Mouse (Mus musculus) adrenal gland, adult 2 months (tissue): ENCODE results near the gene Zc3h15. TPM values are rescaled to one million over a fixed set of nuclear protein-coding genes. Genes with fewer than 3 reads are reported as not detected.
"Not testable (repeated sequence)": the region's sequence is repeated elsewhere in the genome, so short reads cannot be mapped to it uniquely, and the experiment has no call there.

Source experiments
- DNase-seq: peaks from one replicate; pipeline ENCODE4 v3.0.0; 2021
- polyA plus RNA-seq: library from polyadenylated mRNA; depleted of rRNA; stranded (reverse); fragments of >200 nt; gene quantifications from 2 replicates; pipeline ENCODE4 v1.2.3, GENCODE M21; 2012
- total RNA-seq, 2 experiments: library from RNA; stranded (reverse); gene quantifications; 2 replicates each; pipeline ENCODE4 v1.2.3; 2021

The Zc3h15 gene
- total and polyA plus RNA-seq, 3 experiments: 12.7 to 115 (median 78.7) TPM

DNA sequence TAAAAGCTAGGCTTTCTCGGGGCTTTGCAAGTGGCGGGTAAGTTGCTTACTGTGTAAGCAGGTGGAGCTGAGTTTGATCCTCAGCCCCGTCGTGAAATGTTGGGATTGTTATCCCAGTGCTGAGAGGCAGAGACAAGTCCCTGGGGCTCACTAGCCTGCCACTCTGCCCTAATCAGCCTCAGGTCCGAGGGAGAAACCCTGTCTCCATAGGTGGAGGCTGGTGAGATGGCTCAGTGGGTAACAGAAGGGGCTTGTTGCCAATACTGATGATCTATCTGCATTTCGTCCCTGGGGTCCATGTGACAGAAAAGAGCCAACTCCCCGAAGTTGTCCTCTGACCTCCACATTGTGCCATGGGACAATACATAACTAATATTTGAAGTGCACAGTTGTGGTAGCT lies 30.2 kb downstream of the Zc3h15 start:
- no peak for DNase-seq

DNA sequence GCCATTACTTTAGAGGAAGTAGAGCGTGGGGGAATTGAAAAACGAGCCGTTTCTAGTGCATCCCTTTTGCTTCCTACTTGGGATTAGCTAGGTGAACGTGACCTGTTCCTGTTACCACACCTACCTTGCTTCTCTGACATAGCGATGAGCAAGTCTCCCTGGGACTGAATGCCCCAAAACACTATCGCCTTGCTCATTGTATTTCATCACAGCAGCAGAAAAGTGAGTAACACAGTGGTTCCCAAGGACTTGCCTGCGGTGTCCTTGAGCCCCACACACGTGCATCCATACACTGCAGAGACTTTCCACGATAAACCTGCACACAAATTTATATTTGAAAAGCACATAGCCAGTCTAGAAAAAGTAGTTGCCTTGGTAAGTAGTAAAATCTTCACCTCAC lies 30.7 kb downstream of the Zc3h15 start:
- DNase-seq: peak; percentile 70

DNA sequence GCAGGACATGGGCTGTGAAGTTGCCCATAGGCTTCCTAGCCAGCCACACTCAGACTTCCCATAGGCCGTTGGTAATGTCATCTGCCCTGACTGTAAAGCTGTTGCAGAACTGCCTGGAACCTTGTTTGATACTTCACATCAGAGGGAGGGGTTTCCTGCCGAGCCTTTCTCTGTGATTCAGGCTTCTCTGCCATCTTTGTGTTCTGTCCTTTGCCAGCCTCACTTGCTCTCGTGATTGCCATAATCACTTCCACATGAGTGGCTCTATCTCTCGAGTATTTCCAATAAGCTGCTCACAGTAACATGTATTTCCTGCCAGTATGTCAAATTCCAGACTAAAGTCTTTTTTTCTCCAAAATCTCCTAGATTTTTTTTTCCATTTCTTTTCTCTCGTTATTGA lies 31.4 kb downstream of the Zc3h15 start:
- no peak for DNase-seq

DNA sequence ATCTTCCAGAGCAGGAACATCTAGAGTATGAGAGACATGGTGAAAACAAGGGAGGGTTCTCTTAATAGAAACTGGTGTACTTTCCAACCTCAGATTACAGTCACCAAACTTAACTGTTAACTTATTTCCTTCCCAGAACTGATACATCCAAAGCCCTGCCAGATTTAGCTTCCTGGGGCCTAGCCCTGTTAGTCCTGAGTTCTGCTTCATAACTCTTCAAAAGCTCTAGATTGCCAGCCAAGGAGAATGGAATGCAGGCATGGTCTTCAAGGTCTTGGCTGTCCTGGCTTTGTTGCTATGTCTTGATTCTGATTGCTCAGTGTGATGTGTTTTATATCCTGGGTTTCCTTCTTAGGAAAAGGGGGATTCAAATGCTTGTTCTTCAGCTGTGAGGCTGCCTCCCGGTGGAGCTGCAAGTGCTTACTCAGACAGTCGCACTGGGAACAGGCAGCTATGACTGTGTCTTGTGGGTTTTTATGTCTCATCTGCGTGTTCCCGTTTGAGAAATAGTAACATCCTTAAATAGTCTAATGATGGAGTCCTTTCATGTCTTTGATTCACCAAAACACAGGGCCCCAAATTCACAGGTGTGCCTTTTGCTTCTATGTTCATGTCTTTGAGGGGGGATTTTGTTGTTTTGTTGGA lies 32.1 kb downstream of the Zc3h15 start:
- DNase-seq: peak; percentile 22

DNA sequence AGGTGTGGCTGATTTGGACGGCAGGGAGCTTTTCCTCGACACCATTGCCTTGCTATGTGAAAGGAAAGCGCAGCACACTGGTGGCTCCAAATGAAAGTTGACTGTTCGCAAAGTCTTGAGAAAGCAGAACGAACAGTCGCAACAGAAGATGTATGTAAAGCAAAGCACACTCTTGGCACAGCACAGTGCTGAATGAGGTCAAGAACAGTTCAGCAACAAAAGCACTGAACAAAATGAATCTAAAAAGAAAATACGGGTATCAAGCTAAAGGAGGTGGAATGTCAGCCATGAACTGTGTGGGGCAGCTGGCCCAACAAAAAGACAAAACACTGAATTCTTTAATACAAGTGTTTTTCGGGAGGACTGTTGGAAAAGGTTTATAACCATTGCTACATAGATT lies 37.1 kb downstream of the Zc3h15 start:
- no peak for DNase-seq

DNA sequence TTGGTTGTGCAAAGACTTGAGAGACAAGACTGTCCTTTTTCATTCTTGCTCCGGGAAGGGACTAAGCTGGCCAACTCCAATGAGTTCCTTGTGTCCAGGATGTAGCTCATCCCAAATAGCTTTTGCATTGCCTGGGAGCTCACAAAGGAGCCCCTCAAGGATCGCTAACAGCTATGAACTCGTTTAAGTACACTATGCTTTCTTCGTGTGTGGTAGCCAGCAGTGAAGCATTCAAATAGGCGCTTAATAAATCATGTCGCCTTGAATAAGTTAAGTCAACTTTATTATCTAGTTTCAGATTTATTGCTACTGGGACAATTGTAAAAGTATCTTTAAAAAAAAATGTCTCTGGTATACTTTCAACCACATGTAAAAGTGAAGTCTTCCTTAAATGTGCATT lies 37.5 kb downstream of the Zc3h15 start:
- no peak for DNase-seq

DNA sequence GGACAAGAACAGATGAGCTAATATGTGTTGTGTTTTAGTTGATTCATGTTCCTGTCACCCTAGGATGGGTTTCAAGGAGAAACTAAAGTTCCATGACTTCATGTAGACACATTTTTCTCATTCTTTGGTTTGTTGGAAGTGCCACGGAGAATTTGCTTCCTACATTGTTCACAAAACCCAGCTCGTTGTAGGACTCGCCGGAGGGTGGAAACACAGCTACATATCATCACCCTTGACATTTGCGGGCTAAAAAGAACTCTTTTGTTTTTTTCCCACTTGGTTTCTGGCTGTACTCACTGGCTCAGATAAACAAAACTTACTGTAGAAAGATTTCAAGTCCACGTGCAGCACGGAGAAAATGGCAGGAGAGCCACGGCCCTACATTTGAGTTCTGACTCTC lies 38.0 kb downstream of the Zc3h15 start:
- peak; percentile 52 for DNase-seq

DNA sequence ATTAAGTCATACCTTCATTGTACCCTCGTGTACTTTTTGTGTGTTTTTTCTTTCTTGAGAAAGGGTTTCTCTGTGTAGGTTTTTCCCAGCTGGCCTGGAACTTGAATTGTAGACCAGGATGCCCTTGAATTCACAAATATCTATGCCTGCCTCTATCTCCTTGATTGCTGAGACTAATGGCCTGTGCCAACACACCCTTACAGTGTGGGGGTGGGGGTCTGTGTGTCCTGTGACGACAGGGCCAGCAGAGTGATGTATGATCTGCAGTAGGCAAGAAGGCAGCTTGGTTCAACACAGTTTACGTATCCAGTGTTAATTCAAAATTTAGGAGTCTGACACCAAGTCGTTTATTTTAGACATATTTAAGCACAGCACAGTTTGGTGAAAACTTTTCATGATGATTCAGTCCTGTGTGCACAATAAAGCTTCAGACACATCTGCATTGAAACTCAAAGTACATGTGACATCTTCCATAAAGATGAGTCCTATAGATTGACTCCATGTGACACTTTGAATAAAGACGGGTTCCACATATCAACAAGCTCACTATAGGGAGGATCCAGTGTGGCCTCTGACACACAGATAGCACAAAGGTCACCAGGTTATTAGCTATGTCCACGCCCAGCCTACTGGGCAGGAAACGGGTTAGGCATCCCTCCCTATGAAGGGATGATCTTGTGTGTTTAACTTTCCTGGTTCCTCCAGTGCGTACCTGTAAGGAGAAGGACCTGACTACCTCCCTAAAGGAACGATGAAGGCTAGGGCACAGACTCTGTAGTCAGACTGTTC lies 39.7 kb downstream of the Zc3h15 start:
- no peak for DNase-seq

DNA sequence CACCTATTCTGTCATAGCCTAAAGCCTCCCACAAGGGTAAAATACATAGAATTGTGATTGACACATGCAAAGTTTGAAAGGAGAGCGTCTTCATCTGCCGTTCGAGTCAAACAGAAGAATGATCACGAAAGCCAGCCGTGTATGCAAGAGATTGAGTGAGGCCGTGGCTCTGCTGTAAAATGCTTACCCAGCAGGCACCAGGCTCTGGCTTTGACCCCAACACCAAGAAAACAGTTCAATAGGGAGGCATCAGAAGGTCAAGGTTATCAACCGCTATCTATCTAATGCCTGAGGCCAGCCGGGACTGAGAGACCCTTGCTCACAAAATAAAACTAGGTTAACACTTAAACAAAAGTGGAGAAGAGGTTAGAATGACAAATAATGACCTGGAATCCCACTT lies 40.5 kb downstream of the Zc3h15 start:
- no peak for DNase-seq

DNA sequence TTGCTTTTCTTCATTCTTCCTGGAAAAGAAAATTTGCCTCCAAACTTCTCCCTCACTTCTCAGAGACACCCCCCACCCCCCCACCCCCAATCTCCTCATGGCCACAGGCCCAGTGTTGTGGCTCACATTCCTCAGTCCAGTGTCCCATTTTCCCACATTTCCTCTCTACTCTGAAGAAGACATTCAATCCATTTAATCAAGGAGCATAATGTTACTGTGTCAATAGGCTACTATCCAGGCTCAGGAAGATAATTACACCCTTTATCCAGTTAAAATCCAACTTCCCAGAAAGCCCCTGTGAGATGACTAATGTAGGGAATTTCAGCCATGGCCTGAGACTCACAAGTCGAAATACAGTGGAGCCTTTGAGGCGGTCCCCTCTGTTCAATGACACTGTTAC lies 46.1 kb downstream of the Zc3h15 start:
- no peak for DNase-seq

DNA sequence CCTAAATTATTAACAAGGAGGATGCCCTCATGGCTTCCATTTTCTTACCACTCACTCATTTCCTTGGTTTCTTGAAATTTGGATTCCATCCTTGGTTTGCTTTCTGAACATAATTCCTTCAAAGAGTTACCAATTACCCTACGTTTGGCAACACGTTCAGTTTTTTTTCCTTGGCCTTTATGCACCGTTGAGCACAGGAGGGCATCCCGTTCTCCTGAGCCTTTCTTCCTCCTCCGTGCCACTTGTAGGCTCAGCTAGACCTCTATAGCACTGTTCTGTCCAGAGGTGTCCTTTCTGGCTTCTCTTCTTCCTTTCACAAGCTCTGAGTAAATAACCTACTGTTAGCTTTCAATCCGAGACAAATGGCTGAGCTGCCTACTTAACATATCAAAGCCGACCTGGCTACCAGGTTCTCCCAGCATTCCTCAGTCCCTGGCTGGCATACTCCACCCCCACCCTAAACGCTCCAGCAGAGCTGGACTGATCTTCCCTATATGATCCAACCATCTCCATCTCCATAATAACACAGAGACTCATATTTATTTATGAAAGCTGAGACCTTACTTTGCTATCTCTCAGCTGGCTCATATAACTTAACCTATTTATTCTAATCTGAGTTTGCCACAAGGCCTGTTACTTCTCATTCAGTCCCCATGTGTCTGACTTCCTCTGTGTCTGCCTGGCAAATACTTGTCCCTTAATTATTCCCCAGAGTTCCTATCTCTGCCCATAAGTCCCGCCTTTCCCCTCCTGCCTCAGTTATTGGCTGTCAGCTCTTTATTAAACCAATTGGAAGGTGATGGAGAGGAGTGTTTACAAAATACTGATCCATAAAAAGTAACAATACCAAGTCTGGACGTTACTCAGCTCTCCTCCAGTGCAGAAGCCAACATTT lies 48.7 kb downstream of the Zc3h15 start:
- DNase-seq: no peak

DNA sequence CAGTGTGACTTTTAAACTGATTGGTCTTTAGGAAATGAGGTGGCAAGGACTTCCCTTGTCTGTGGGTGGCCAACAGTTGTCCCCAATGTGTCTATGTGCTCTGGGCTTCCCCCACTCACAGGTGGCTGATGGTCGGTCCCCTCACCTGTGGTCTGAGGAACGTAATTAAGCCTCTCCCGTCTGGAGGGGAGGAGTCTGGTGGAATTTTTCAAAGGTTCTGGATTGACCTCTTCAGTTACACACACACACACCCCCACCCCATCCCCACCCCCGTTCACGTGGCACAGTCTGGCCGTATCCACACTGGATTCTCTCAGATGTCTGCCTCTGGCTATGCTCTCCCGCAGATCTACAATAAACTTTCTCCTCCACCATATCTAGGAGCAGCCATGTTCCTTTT lies 49.8 kb downstream of the Zc3h15 start:
- no peak for DNase-seq

DNA sequence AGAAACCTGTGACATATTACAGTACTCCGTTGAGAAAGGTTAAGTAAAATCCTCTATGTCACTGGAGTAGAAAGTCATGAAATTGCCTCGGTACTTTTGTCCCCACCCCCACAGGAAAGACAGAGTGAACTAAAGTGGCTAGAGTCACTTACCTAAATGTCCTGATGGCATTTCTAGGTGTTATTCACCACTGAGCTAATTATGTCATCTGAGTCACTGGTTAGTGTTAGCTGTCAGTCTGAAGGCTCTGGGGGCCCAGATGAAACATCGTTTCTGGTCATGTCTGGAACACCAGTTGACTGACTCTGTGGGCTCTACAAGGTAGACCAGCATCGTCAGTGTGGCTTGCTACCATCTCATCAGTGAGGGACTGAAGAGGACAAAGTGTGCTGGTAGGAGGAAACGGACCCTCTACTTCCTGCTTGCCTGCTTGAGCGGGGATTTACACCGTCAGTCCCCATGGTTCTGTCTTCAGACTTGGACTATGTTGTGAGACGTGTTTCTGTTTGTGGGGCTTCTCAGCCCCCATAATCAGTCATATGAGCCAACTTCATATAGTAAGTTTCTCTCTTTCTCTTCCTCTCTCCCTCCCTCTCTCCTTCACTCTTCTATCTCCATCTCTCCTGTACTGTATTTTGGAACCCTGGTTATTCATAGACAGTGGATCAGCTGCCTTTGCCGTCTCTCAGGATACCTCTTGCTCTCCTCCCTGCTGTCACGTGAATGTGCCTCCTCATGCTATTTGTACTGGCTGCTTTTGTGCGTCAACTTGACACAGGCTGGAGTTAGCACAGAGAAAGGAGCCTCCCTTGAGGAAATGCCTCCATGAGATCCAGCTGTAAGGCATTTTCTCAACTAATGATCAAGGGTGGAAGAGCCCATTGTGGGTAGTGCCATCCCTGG lies 51.4 kb downstream of the Zc3h15 start:
- DNase-seq: no peak

DNA sequence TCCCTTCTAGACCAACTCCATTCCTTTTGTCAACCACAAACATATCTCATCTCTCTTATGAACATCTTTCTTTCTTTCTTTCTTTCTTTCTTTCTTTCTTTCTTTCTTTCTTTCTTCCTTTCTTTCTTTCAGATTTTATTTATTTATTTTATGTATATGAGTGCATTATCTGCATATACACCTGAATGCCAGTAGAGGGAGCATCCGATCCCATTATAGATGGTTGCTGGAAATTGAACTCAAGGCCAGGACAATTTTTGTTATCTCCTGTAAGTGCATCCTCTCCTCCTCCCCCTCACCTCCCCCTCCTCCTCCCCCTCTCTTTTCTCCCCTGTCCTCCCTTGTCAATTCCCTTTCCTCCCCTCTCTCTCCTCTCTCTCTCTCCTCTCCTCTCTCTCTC lies 54.2 kb downstream of the Zc3h15 start:
- no peak for DNase-seq

DNA sequence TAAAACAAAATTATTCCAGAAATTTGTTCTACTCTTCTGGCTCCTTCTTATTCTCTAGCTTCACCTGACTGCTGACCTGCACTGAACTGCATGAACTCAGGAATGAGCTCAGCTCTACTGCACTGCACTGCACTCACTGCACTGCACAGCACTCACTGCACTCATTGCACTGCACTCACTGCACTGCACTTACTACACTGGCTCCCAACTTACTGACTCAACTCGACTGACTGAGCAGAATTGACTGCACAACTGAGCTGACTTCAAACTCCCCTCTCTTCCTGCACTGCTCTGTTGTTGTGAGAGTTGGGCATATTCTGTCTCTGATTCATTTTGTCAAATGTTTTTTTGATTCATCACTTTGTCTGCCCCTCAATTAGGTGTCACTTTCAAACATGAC lies 55.1 kb downstream of the Zc3h15 start:
- no peak for DNase-seq

DNA sequence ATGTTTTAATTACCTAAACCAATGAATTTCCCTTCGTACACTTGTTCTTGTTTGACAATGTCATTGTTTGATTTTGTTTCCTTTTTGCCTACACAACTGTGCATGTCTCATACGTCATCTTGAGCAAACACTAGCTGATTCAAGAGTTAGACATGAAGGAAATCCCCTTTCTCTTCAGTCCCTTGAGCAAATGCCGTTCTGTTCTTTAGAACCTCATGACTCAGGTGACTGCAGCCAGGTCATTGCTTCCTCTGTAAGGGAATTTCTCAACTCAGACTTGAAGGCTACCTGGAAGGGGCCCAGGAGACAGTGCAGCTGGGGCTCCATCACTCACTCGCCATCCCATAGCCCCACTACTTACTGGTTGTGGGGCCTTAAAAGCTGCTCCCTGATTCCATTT lies 56.4 kb downstream of the Zc3h15 start:
- no peak for DNase-seq

DNA sequence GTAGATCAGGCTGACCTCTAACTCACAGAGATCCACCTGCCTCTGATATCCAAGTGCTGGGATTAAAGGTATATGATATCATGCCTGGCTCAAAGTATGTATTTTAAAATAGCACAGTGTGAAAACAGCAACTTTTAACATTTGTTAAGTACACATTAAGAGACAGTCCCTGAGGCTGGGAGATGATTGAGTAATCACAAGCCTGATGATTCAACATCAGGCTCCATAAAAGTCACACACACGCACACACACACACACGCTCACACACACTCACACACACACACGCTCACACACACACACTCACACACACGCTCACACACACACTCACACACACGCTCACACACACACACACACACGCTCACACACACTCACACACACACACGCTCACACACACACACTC lies 58.2 kb downstream of the Zc3h15 start:
- DNase-seq: no peak

DNA sequence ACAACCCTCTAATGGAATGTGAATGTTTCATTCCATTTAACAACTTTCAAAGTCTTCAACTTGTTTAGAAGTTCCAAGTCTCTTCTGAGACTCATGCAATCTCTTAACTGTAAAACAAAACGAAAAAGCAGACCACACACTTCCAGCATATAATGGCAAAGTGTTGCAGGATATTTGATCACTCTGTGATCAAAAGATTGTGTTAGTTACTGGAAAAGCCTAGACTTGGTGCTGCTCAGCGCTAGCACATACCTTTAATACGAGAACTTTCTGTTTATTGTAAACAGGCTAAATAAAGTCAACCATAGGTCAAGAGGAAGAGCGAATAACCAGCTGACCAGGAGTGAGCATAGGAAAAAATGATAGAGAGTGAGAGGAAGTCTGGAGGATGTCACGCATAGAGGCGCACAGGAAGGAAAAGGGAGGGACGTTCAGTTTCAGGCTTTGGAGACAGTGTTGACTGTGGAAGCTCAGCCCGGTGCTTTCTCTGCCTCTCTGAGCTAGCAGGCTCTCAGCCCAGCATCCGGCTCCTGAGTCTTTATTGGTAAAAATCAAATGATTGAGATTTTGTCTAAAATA lies 61.4 kb downstream of the Zc3h15 start:
- DNase-seq: no peak

DNA sequence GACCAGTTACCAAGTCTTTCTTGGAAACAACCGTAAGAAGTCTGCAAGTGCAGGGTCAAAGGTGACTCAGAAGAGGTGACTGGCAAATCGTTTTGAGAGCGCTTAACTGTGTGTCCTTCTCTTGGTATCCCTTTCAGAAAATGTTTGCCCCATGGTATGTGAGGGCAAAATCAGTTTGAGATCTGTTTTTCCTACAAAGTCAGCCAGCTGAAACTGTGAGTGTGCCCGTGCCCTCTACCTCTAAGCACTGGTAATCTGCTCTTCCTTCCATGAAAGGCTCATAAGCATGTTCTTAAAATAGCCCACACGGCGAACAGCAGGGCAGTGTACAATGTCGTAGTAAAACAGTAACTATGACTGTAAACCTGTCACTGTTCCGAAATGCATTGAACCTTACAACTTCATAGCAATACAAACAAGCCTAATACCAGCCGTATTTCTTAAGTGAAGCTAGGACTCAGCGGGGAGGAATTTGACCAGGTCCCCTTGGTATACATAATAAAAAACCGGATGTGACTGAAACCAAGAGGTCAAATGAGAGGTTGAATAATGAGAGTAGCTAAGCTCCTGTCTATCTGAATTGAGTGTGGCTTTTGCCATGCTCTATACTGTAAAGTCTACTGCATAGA lies 65.8 kb downstream of the Zc3h15 start:
- no peak for DNase-seq

DNA sequence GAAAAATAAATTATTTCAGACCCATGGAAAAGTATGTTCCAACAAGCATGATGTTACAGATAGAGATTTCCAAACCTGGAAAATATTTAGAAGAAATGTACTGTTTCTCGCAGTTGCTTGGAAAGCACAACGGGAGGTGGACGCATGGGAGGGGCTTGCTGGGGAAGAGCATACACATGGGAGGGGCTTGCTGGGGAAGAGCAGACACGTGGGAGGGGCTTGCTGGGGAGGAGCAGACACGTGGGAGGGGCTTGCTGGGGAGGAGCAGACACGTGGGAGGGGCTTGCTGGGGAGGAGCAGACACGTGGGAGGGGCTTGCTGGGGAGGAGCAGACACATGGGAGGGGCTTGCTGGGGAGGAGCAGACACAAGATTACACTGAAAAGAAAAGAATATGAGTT lies 69.0 kb downstream of the Zc3h15 start:
- DNase-seq: not testable (repeated sequence)

DNA sequence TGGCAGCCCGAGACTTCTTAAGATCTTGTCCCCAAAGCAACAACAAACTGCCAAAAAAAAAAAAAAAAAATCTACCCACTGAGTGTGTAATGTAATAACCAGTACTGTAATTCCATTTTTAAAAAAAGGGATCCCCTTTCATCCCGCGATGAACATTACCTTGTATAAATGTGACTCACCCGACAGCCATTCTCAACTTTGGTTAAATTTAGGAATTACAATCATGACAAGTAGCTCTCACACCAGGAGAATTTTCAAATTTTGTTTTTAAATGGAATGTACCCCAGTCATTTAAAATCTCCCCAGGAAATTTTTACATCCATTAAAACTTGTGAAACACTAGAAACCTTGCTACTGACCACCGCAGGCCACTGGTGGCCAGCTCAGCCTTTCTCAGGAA lies 69.7 kb downstream of the Zc3h15 start:
- no peak for DNase-seq
